Mouse (Mus musculus): ENCODE data around the gene Epdr1. TPM values are rescaled to one million over a fixed set of nuclear protein-coding genes. Genes with fewer than 3 reads are reported as not detected.

The Epdr1 gene
- 4.2 TPM for polyA plus RNA-seq (2015; fragmentation: Illumina TruSeq; extraction: RNeasy Lipid Tissue Mini Kit (QIAGEN cat#74804); ENCODE audit: insufficient read depth, low replicate concordance)

GRCm38 (mm10) chr13:19619216-19619927 lies at the start of gene Epdr1:
Epdr1 (minus strand) TSS chr13:19619927.

GRCm38 (mm10) chr13:19622573-19623227 lies 3.0 kb upstream of the Epdr1 start, which contains the start of gene Sfrp4:
Sfrp4 (plus strand) TSS chr13:19623104.

Other genes starting within 250 kb of the Epdr1 start
- gene Stard3nl, start 224.1 kb downstream of the Epdr1 start, polyA plus RNA-seq (2015; fragmentation: Illumina TruSeq; extraction: RNeasy Lipid Tissue Mini Kit (QIAGEN cat#74804); ENCODE audit: insufficient read depth, low replicate concordance) = 40.7 TPM
- 0.14 TPM for gene Sfrp4, start 3.2 kb upstream of the Epdr1 start, polyA plus RNA-seq (2015; fragmentation: Illumina TruSeq; extraction: RNeasy Lipid Tissue Mini Kit (QIAGEN cat#74804); ENCODE audit: insufficient read depth, low replicate concordance)
- not detected for gene Nme8, start 77.9 kb upstream of the Epdr1 start, polyA plus RNA-seq (2015; fragmentation: Illumina TruSeq; extraction: RNeasy Lipid Tissue Mini Kit (QIAGEN cat#74804); ENCODE audit: insufficient read depth, low replicate concordance)
- gene Gpr141, start 204.3 kb upstream of the Epdr1 start, polyA plus RNA-seq (2015; fragmentation: Illumina TruSeq; extraction: RNeasy Lipid Tissue Mini Kit (QIAGEN cat#74804); ENCODE audit: insufficient read depth, low replicate concordance) = 19.6 TPM

Measured in spleen, adult 10 weeks (tissue).